Mouse (Mus musculus): Measurements from ENCODE around the gene Cdk5r1. TPM values are rescaled to one million over a fixed set of nuclear protein-coding genes. Genes with fewer than 3 reads are reported as not detected.

Cdk5r1 gene
- total and polyA plus RNA-seq, 3 experiments = 1.1 to 1.2 TPM; not detected in 1

DNA sequence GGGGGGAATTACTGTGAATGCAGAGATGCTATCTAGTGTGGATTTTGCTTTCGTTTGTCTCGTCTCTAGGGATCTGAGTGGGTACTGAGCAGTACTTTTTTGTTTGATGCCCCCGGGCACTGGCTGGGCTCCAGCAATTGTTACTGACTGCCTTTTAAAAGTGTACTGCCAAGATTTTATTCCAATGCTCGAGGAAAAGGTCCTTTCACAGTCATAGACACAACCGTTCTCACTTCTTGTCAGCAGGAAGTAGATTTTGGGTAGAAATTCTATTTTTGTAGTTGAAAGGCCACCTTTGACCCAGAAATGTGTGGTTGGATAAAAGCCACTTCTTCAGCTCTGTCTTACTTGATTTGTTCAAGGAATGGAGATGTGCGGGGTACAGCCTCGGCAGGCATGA is 37.0 kb downstream of the Cdk5r1 start:
- no peaks in the 10 kb centered on the region for H3K4me1 ChIP-seq (ENCODE audit: control insufficient read depth in 1 of 2, insufficient read depth in 2 of 2, low read length in 2 of 2)
- H3K9ac ChIP-seq (ENCODE audit: control insufficient read depth, low read depth, low read length, poor library complexity, severe bottlenecking) = no peak overlapping the region
- no peak overlapping the region for H3K27ac ChIP-seq (ENCODE audit: control insufficient read depth, low read depth, low read length)
- DNase-seq (ENCODE audit: low read depth, low spot score) = no peak
- no peak for TF ChIP-seq SMC3 (IDR thresholded peaks at IDR 0.05; ENCODE audit: low read depth, low read length)
- TF ChIP-seq SIN3A (IDR thresholded peaks at IDR 0.05; ENCODE audit: low read length) = no peak
- no peaks in the 10 kb centered on the region for H3K36me3 ChIP-seq (ENCODE audit: control insufficient read depth in 1 of 2, insufficient read depth in 2 of 2, low read length in 2 of 2)
- H3K79me2 ChIP-seq (ENCODE audit: control insufficient read depth, insufficient read depth, low read length, poor library complexity) = no peaks in the 10 kb centered on the region
- no peaks in the 10 kb centered on the region for H3K9me3 ChIP-seq (replicated peaks; ENCODE audit: insufficient read depth, low read length)
- H3K4me3 ChIP-seq (ENCODE audit: control insufficient read depth in 1 of 2, insufficient read depth in 1 of 2, low read depth in 2 of 2, low read length in 2 of 2) = no peak overlapping the region
- H3K27me3 ChIP-seq (ENCODE audit: control insufficient read depth in 1 of 2, insufficient read depth in 2 of 2, low read length in 2 of 2) = no peaks in the 10 kb centered on the region

DNA sequence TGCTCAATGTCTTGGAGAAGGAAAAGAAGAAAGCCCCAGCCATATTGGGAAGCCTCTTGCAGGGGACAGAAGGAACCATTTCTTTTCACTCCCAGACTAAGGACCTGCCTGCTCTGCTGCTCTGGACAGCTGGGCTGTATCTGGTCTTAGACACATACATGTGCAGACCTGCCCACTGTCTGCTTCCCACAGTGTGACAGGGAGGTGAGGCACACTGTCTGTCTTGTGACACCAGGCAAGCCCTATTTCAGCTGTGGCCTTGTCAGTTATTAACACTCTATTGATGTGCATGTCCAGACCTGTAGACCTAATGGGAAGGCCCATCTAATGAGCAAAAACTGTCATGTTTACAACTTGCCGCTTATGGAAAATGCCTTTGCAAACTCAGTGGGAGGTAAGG is 38.5 kb downstream of the Cdk5r1 start:
- Histone ChIP-seq H3K27me3 (ENCODE audit: control insufficient read depth in 1 of 2, insufficient read depth in 2 of 2, low read length in 2 of 2) (no peaks in the 10 kb centered on the region), H3K4me1 (ENCODE audit: control insufficient read depth in 1 of 2, insufficient read depth in 2 of 2, low read length in 2 of 2) (no peaks in the 10 kb centered on the region), H3K9me3 (replicated peaks; ENCODE audit: insufficient read depth, low read length) (no peaks in the 10 kb centered on the region), H3K27ac (ENCODE audit: control insufficient read depth, low read depth, low read length) (no peak overlapping the region), H3K4me3 (ENCODE audit: control insufficient read depth in 1 of 2, insufficient read depth in 1 of 2, low read depth in 2 of 2, low read length in 2 of 2) (no peak overlapping the region), H3K36me3 (ENCODE audit: control insufficient read depth in 1 of 2, insufficient read depth in 2 of 2, low read length in 2 of 2) (no peaks in the 10 kb centered on the region), H3K9ac (ENCODE audit: control insufficient read depth, low read depth, low read length, poor library complexity, severe bottlenecking) (no peak overlapping the region), H3K79me2 (ENCODE audit: control insufficient read depth, insufficient read depth, low read length, poor library complexity) (no peaks in the 10 kb centered on the region)
- DNase-seq (ENCODE audit: low read depth, low spot score) = no peak
- TF ChIP-seq RCOR1 (IDR thresholded peaks at IDR 0.05; ENCODE audit: low read depth, low read length) (no peak), JUND (IDR thresholded peaks at IDR 0.05; ENCODE audit: low read depth, low read length) (no peak), CTCF (IDR thresholded peaks at IDR 0.05 in 2 of 3, conservative IDR thresholded peaks at IDR 0.05 in 1 of 3; ENCODE audit: control insufficient read depth in 1 of 3, insufficient read depth in 1 of 3, low read depth in 2 of 3, low read length in 3 of 3, poor library complexity in 1 of 3, severe bottlenecking in 1 of 3) (no peak), ZC3H11A (IDR thresholded peaks at IDR 0.05; ENCODE audit: low read depth, low read length) (no peak), POLR2A (IDR thresholded peaks at IDR 0.05; ENCODE audit: control insufficient read depth in 1 of 2, insufficient read depth in 1 of 2, low read depth in 1 of 2, low read length in 2 of 2, poor library complexity in 1 of 2) (no peak), NELFE (IDR thresholded peaks at IDR 0.05; ENCODE audit: low read depth, low read length) (no peak)

DNA sequence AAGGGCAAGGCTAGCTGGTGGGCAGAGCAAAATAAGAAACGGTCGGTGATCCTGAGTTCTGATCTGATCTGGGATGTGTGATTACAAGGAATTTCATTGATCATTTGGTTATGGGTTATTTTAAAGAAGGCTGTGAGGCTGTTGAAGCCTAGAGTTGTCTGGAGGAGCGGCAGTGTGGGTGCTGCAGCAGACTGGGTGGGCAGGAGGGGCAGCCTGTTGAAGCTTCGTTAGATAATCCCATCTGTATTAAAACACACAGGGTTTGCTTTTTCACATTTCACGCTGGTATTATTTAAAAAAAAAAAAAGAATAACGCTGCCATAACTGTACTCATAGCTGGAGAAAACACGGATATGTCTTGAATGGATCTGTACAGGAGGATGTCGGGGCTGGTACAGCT is 39.1 kb downstream of the Cdk5r1 start:
- Histone ChIP-seq H3K9me3 (replicated peaks; ENCODE audit: insufficient read depth, low read length) (no peaks in the 10 kb centered on the region), H3K79me2 (ENCODE audit: control insufficient read depth, insufficient read depth, low read length, poor library complexity) (no peaks in the 10 kb centered on the region), H3K4me3 (ENCODE audit: control insufficient read depth in 1 of 2, insufficient read depth in 1 of 2, low read depth in 2 of 2, low read length in 2 of 2) (no peak overlapping the region), H3K27ac (ENCODE audit: control insufficient read depth, low read depth, low read length) (no peak overlapping the region), H3K36me3 (ENCODE audit: control insufficient read depth in 1 of 2, insufficient read depth in 2 of 2, low read length in 2 of 2) (no peaks in the 10 kb centered on the region), H3K9ac (ENCODE audit: control insufficient read depth, low read depth, low read length, poor library complexity, severe bottlenecking) (no peak overlapping the region), H3K4me1 (ENCODE audit: control insufficient read depth in 1 of 2, insufficient read depth in 2 of 2, low read length in 2 of 2) (no peaks in the 10 kb centered on the region), H3K27me3 (ENCODE audit: control insufficient read depth in 1 of 2, insufficient read depth in 2 of 2, low read length in 2 of 2) (no peaks in the 10 kb centered on the region)
- TF ChIP-seq NRF1 (IDR thresholded peaks at IDR 0.05; ENCODE audit: insufficient read depth, low read depth, low read length, poor library complexity, severe bottlenecking) = no peak
- TF ChIP-seq MEF2A (IDR thresholded peaks at IDR 0.05; ENCODE audit: extremely low read depth, insufficient replicate concordance, low read depth, low read length, poor library complexity, severe bottlenecking) = no peak
- no peak for TF ChIP-seq E2F4 (IDR thresholded peaks at IDR 0.05; ENCODE audit: borderline replicate concordance, low read depth, low read length)
- no peak for TF ChIP-seq ZKSCAN1 (IDR thresholded peaks at IDR 0.05; ENCODE audit: low read depth, low read length)
- no peak for TF ChIP-seq ZNF384 (IDR thresholded peaks at IDR 0.05; ENCODE audit: low read depth, low read length)
- TF ChIP-seq SIN3A (IDR thresholded peaks at IDR 0.05; ENCODE audit: low read length) = no peak
- no peak for TF ChIP-seq HCFC1 (IDR thresholded peaks at IDR 0.05; ENCODE audit: low read depth, low read length)
- DNase-seq (ENCODE audit: low read depth, low spot score) = no peak

All from MEL (cell line).